Mouse (Mus musculus): ENCODE measurements around the gene Rora.

Gene Rora

DNA sequence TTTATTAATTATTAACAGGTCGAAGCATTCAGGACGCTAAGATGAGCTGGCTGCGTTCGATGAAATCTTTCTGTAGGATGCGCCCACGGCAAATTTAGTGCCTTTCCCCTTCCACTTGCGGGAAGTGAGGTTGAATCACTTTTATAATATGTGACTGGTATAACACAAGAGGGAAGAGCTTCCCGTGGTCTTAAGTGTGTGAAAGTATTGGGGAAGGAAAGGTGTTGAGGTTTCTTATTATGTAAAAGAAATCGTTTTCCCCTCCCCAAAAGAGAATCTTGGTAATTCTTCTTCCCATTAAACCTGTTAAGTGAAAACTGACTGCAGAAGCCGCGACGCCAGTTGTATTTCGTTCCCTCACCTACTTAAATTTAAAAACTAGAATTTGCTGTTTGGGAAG is 637.9 kb downstream of the Rora start:
- no peak for DNase-seq (ENCODE audit: low spot score)

DNA sequence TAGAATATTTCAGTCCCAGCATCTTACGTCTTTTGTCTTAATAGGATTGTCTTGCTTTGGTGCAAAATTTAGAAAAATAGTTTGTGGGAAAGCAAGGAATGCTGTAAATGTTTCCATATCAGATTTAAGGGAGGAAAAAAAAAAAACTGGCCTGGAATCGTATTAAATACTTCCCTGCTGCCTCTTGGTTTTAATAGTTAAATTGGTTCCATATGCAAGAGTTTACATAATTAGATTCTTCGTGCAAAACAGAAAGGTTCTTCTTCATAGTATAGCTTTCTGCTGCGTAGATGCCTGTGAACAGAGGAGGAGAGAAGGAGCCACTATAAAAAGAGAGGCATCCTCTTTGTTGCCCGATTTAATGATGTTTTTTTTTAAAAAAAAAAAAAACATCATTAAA is 638.8 kb downstream of the Rora start:
- no peak for DNase-seq (ENCODE audit: low spot score)

DNA sequence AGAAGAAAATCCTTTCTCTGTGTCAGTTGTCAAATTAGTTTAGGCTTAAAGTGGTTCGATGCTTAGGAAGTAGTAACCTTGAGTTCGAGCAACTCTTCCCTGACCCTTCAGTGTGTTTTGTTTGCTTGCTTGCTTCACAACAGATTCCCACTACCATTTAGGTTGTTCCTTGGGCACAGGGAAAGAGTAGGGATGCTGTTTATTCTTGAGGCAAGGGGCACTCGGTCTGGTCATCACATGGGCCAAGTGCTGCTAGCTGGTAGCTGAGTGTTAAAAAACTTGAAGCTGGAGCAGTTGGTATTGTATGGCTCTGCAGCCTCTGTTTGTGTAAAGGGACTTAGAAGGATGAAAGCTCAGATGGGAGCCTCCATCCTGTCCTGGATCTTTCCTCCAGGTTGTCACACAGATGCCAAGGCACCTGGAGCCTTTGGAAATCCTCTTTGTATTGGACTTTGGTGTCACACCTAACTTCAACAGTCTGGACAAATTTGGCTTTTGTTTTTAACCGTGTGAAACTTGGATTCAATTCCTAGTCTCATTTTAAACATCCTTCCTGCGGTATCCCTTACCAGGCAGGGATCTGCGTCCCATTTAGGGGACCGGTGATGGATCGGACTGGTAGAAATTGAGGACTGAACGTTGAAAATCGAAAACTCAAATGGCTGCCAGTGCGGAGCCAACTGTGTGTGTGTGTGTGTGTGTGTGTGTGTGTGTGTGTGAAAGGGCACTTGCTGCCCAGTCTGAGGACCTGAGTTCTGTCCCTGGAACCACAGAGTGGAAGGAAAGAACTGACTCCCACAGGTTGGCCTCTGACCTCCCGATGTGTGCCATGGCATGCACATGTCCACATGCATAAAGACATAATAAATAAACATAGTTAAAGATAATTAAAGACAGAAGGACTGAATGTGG is 639.4 kb downstream of the Rora start:
- no peak for DNase-seq (ENCODE audit: low spot score)

DNA sequence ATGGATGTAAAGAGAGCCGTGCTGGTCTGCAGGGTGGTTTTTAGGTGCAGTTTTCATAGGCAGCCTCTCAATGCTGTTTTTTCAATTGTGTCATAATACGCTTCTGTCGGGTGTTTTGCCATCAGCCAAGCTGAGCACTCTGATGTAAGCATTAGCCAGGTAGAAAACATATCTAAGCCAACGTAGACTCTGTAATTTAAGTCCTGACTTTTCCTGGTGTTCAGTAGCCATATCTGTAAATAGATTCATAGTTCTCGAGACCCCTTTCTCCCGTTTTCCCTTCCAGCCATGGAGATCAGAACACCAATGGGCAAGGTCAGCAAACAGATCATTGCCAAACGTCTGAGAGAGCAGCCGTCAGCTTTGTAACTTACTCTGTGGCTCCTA is 640.1 kb downstream of the Rora start:
- no peak for DNase-seq (ENCODE audit: low spot score)

DNA sequence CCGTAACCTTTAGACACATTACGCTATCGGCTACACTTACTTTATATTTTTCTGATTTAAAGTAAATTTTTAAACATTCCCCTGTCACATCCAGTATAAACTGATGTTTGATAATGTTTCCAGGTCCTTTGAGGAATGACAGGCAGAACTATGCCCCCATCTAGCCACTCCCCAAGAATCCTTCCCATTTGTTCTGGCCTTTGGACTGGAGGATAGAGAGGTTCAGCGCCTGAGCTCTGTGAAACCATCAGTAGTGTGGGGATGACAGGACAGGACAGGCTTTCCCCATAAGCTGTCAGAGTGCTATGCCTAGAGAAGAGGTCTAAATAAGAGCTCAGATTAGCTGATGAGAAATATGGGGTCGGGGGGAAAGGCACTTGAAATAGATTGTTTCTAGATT is 640.8 kb downstream of the Rora start:
- no peak for DNase-seq (ENCODE audit: low spot score)

DNA sequence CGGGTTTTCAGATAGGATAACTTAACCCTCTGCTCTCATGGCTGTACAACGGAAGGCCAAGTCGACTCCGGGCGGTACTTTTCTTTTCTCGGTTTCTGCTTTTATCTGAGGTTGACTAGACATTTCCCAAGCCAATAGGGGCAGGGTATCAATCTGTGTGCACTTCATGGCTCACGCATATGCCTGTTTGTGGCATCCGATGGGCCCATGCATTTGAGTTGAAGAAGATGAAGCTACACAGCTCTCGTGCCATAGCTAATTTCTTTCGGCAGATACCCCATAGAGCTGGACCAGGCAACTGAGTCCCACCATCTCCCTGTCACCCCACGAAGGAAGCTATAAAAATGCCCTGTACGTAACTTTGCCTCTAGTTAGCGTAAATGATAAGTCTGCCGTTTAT is 641.3 kb downstream of the Rora start:
- DNase-seq (ENCODE audit: low spot score), result no peak

DNA sequence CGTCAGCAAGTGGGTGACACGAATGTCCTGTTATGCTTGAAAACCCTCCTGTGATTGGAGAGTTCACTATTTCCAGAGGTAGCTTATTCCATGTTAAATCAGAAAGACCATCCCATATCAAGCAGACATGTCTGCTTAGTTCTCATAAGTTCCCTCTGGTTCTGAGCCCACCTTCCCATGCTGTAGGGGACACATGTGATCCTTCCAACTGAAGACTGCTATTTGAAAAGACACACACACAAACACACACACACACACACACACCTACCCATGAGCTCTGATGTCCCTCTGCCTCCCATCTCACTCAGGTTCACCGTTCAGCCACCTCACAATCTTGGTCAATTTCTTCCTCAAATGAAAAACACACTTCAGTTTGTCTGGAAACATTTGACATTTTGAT is 642.2 kb downstream of the Rora start:
- no peak for DNase-seq (ENCODE audit: low spot score)

DNA sequence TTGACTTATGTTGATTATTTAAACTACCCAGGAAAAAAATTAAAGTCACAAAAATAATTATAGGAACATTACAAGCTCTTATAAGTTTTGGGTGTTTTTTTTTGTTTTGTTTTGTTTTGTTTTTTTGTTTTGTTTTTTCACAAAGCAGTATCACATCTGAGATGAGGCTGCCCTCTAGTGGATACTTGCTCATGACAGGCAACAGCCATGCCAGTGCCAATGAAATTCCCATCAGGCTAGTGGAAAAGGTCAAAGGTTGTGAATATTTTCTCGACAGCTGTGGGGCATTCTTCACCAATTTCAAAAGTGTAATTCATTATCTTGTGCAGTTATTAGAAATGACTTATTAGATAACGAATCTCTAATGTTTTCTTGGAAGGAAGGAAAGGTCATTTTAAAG is 642.8 kb downstream of the Rora start:
- peak; percentile 18 for DNase-seq (ENCODE audit: low spot score)

DNA sequence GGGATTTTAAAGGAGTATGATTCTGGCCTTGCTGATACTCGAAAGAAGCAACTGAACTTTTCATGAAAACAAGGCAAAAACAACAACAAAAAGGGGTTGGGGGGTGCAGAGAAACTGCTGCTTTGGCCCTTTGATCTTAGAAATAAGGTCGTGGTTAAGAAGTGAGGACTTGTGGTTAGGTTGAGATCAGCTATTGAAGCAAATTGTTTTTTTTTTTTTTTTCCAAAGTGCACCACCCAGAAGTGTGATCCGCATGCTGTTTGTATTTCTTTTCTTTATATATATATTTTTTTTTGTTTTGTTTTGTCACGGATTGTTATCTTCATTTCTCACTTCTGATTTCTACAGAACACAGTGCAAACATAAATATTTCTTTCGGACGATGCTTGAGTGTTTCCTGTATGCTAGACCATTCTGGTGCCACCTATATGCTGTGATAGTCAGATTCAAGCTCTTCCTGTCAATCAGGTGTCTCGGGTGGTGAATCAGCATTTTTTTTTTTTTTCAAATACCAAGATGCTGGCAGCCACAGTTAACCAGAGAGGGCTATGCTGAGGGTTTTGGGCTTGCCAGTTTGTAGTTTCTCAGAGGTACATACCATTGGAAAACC is 644.3 kb downstream of the Rora start:
- no peak for DNase-seq (ENCODE audit: low spot score)

DNA sequence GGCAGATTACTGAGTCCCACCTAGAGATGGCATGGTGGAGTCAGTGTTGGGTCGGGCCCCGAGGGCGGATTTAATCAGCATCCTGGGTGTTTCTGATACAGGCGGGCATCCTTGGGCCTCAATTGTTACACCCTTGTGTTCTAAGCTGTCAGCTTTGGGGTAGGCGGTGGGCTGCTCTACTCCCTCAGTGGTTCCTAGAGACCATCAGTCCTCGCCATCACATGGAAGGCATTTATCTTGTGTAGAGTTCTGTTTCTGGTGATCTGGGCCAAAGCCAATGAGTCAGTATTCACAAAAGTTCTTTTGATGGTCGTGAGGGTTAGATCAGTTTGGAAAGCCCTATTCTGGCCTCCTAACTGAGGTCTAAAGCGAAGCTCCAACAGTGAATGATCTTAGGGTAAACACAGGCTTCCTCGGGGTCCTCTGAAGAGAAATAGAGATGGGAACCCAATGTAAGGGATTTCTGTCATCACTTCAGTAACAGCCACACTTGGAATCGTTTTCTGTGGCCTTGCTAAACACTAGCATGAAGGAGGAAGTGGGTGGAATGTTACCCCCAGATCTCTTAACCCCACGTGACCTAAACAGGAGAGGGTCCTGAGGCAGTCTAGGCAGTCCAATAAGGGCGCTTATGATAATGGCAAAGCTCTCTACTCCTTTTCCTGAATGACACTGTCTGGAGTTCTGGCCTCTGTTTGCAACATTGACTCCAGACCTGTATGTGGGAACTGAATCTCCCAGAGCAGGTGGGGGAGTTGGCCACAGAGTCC is 645.2 kb downstream of the Rora start:
- DNase-seq (ENCODE audit: low spot score), result no peak

DNA sequence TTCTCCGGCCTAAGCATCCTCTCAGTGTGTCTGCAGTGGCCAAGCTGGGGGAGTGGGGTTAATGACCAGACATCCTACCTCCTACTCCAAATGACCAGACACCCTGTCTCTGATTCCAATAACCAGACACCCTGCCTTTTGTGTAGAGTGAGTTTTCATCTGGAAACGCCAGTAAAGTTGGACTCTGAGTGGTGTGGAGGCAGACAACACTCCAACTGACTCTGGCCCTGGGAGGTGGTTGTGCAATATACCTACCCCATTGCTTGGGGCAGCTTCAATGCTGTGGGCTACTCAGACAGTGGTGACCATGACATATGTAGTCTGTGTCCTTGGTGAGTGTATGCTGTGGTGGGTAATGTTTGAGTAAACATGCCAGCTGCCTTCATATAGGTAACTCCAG is 645.9 kb downstream of the Rora start:
- DNase-seq (ENCODE audit: low spot score), result no peak

DNA sequence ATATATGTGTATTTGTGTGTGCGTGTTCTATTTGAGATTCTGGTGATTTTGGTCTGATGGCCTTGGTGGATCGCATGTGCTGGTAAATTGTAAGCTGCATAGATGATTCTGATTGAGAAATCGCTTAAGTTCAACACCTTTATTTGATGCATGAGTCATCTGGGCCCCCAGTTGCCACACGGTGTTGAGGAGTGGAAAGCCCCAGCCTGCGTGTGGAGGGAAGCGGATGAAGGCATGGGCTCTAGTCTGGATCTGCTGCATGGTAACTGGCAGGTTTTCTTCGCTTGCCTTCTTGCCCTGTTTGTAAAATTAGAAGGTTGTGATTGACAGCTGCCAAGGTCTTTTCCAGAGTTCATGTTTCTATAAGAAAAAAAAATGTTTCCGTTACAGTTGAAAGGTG is 646.7 kb downstream of the Rora start:
- no peak for DNase-seq (ENCODE audit: low spot score)

DNA sequence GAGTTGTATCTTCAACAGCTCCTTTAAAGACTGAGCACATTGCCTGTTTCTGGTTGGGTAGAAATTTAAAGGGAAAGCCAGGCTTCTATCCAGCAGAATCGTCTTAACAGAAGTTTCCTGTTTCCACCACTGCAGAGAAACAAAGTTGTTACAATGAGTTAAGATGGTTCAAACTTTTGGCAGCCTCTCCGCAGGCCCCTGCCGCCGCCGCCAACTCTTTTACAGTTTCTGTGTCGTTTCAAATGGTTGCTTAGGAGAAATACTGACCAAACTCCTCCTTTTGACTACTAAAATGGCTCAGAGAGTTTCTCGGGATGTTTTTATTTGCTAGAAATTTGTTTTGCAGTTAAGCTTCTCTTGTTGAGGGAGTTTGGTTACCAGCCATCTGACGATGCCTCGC is 647.9 kb downstream of the Rora start:
- no peak for DNase-seq (ENCODE audit: low spot score)

DNA sequence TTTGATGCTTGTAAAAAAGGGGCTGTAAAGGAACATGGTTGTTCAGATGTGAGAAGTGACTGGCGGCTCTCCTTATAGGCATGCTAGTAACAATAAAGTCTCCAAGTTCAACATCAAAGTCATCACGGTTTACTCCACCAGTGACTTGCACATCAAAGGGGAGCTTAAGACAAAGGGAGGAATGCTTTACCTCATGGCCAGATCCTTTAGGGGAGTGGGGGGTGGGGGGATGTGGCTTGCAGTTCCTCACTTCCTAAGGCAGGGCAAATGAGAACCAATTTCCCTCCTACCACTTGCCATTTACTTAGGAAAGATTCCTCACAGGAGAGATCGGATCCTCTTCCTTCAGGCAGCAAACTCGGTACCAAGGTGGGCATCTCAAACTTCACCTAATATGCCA is 648.4 kb downstream of the Rora start:
- DNase-seq (ENCODE audit: low spot score), result no peak

DNA sequence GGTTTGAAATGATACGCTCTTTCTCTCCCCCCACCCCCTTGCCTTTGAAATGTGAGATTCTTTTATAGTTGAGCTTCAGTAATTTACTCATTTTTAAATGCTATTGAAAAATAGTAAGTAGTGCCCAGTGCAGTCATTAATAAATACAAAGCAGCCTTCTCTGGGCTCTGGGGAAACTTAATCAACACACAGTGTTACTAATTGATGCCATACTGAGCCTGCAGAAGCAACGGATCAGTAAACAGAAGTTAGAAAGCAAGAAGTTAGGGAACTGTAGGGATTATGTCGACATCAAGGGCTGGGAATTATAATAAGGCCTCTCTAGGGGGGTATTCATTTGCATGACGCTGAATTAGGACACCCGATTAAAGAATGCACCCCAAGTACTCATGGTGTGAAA is 649.3 kb downstream of the Rora start:
- DNase-seq (ENCODE audit: low spot score), result no peak

DNA sequence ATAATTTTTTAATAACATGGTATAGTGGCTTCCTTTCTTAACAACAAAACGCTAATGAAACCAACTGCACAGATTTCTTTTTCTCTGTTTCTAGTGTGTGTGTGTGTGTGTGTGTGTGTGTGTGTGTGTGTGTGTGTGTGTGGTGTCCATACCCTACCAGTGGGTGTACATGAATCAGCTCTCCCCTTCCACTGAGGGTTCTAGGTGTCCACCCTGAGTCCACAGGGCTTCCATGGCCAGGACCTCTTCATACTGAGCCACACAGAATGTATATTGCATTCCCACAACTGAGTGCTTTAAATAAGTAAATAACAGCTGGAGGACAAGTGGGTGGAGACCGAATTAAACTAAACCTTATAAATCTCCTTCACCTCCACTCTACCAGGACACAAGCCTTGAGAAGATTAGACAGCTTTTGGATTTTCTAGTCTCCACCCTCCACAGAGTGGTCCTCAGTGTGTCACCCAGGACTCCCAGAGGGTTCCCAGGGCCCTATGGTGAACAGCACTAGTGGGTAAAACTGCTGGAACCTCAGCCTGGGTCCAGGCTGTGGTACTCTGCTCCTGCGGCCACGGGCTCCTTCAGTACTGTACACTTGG is 649.9 kb downstream of the Rora start:
- DNase-seq (ENCODE audit: low spot score), result no peak

DNA sequence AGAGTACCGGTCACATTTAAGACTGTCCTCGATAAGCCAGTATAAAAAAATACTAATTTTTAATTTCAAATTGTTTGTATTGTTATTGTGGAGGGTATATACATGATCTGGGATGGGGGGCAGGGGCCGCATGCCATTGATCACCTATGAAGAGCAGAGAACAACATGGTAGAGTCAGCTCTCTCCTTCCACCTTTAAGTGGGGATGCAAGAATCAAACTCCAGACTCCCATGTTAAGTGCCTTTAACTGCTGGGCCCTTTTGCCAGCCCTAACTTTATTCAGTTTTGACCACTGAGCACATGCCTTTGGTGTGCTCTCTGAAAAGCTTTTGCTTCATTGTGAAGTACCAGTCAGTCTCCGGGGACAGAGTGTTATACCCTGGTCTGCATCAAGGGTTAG is 650.4 kb downstream of the Rora start:
- no peak for DNase-seq (ENCODE audit: low spot score)

DNA sequence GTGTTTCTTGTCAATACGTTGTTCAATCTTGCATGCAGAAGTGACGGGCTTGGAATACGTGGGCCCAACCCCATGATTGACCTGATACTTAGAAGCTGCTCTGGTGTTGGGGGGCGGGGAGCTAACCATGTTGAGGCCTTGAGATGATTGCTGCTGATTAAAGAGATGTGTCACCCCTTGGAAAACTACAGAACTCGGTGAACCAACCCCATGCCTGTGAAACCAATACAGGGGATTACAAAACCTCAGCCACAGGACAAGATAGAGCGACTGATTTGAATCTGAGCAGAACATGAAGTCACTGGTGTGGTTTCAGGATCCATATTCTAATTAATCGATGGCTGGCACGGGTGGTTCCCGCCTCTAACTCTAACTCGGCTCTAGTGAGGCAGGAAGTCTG is 650.9 kb downstream of the Rora start:
- DNase-seq (ENCODE audit: low spot score), result no peak

DNA sequence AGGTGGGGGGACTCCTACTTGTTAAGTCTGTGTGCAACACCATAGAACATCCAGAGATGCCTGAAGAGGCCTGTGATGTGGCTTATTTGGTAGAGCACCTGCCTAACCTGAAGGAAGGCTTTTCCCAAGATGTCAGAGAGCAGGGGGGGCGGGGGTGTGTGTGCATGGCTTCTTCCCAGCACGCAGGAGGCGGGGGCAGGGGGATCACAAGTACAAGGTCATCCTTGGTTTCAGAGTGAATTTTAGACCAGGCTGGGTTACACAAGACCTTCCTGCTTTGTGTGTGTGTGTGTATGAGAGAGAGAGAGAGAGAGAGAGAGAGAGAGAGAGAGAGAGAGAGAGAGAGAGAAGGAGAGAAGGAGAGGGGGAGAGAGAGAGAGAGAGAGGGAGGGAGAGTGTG is 651.4 kb downstream of the Rora start:
- no peak for DNase-seq (ENCODE audit: low spot score)

DNA sequence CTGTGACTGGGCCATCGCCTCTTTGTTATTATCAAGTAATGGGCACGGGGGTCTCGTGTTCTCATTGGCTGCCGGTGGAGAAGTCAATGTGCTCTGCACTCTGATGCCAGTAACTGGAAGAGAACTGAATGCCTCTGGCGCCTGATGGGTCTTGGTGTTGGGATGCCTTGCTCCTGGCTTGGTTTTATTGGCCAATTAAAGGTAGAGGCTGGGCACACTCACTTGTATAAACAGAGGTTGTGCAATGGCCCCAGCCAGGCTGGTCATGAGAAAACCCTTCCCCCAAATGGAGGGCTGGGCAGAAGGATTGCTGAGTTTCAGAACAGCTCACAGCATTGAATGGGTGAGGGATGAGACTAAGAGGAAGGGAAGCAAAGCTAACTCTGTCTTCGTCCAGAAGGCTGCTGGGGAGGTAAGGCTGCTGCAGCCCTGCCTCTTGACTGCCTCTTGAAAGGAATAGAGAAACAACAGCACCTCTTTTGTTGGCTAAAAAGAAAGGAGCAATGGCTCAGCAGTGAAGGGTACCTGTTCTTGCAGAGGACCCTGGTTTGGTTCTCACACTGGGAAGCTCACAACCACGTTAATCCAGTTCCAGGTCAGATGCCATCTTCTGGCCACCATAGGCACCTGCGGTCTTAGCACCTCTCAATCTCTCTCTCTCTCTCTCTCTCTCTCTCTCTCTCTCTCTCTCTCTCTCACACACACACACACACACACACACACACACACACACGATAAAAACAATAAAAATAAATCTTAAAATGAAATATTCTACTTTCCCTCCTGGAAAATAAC is 653.3 kb downstream of the Rora start:
- no peak for DNase-seq (ENCODE audit: low spot score)

DNA sequence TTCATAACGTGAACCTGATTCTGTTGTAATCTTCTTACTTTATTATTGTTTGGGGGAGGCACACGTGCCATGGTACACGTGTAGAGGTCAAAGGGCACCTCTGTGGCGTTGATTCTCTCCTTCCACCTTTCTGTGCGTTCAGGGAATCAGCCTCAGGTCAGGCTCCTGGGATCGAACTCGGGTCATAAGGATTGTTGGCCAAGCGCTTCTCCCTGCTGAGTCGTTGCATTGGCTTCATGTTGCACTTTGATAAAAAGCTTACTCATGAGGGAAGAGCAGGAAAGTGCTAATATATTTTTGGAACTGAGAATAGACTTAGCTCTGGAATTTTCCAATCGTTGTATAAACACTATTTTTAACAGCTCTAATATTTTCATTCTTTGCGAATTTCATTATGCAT is 654.4 kb downstream of the Rora start:
- no peak for DNase-seq (ENCODE audit: low spot score)

DNA sequence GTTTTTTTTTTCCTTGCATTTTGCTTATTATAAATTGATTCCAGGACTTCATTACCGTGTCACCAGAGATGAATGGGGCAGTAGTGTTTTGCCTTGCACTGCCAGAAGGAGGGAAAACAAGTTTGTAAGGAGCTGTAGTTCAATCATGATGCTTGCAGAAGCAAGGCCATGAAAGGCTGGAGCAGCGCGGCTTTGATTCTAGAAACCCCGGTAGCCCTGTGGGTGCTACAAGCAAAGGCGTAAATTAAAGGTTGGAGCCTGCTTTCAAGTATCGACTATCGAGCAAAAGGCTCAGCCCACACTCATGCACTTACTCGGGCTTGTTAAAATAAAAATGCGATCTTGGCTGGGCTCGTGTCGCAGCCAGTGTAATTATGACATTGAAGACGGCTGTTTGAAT is 656.9 kb downstream of the Rora start:
- no peak for DNase-seq (ENCODE audit: low spot score)

All from MN1 (cell line).